Mouse (Mus musculus) spleen, adult 2 months (tissue): ENCODE data around the gene Cnih1. TPM values are rescaled to one million over a fixed set of nuclear protein-coding genes. Genes with fewer than 3 reads are reported as not detected.

Experiments
- DNase-seq, 2 experiments: peaks; one replicate each; pipeline versions ENCODE4 v3.0.0 to v3.0.0-alpha.2; 2012 to 2021; ENCODE audit warnings: low spot score in 2 of 2, low read depth in 1 of 2
- H3K27ac ChIP-seq: fragments of 200-500 bp; 2 replicates; pipeline ENCODE4 v1.5.1; 2012; ENCODE audit warnings: low read length, inconsistent platforms; ENCODE audit not compliant: insufficient read depth
- H3K27me3 ChIP-seq: fragments of 200-500 bp; 2 replicates; pipeline ENCODE4 v1.6.1; 2012; ENCODE audit warnings: mild to moderate bottlenecking, moderate library complexity, low read length, inconsistent platforms; ENCODE audit not compliant: control insufficient read depth, insufficient read depth
- H3K36me3 ChIP-seq: fragments of 200-500 bp; 2 replicates; pipeline ENCODE4 v1.6.1; 2012; ENCODE audit warnings: mild to moderate bottlenecking, low read length, inconsistent platforms; ENCODE audit not compliant: control insufficient read depth, insufficient read depth
- H3K4me1 ChIP-seq: fragments of 200-500 bp; 2 replicates; pipeline ENCODE4 v1.6.1; 2011; ENCODE audit warnings: inconsistent platforms; ENCODE audit not compliant: control insufficient read depth, insufficient read depth, insufficient read length
- H3K4me3 ChIP-seq: fragments of 200-500 bp; 2 replicates; pipeline ENCODE4 v1.5.1; 2011; ENCODE audit warnings: mild to moderate bottlenecking, inconsistent platforms; ENCODE audit not compliant: insufficient read depth, insufficient read length; ENCODE audit errors: extremely low read depth
- CTCF ChIP-seq: fragments of 200-500 bp; IDR thresholded peaks from 2 replicates; pipeline ENCODE4 v1.5.1; 2011; ENCODE audit warnings: mild to moderate bottlenecking, inconsistent platforms; ENCODE audit not compliant: insufficient read depth, insufficient read length, insufficient replicate concordance; ENCODE audit errors: extremely low read depth
- POLR2A ChIP-seq: fragments of 200-500 bp; IDR thresholded peaks from 2 replicates; pipeline ENCODE4 v1.6.1; 2011; ENCODE audit warnings: low read depth, low read length, inconsistent platforms
- WGBS: fragments of 180-500 bp; shearing (Covaris S2); methylation state at CpG from one replicate; pipeline ENCODE4 v1.1.7; 2018; 5-methylcytosine and 5-hydroxymethylcytosine counted together
- polyA plus RNA-seq: library from polyadenylated mRNA; depleted of rRNA; stranded (reverse); fragments of >200 nt; gene quantifications from 2 replicates; pipeline ENCODE4 v1.2.3, GENCODE M21; 2012; rRNA removed

The Cnih1 gene
- 28.2 and 32.3 TPM in 2 replicates for polyA plus RNA-seq

- TF ChIP-seq CTCF: peak; percentile 83
- TF ChIP-seq POLR2A: peak; percentile 7; the same call in 1 of the 2 replicates
- peak; percentile 75 to 87 for DNase-seq
- under 1% methylated on average over 86 of the region's 86 CpGs for WGBS
- Histone ChIP-seq H3K4me1 (peaks cover 5% of the 10 kb centered on the region; the same call in 1 of the 2 replicates), H3K36me3 (no peaks in the 10 kb centered on the region), H3K27me3 (no peaks in the 10 kb centered on the region), H3K27ac (peak within 1 kb of the TSS; percentile 68), H3K4me3 (peak within 1 kb of the TSS; percentile 66)
These were observed at the start of gene Cnih1 for GRCm38 (mm10) chr14:46787787-46788504. TSS of gene Cnih1 (minus strand) at chr14:46788411.

DNA sequence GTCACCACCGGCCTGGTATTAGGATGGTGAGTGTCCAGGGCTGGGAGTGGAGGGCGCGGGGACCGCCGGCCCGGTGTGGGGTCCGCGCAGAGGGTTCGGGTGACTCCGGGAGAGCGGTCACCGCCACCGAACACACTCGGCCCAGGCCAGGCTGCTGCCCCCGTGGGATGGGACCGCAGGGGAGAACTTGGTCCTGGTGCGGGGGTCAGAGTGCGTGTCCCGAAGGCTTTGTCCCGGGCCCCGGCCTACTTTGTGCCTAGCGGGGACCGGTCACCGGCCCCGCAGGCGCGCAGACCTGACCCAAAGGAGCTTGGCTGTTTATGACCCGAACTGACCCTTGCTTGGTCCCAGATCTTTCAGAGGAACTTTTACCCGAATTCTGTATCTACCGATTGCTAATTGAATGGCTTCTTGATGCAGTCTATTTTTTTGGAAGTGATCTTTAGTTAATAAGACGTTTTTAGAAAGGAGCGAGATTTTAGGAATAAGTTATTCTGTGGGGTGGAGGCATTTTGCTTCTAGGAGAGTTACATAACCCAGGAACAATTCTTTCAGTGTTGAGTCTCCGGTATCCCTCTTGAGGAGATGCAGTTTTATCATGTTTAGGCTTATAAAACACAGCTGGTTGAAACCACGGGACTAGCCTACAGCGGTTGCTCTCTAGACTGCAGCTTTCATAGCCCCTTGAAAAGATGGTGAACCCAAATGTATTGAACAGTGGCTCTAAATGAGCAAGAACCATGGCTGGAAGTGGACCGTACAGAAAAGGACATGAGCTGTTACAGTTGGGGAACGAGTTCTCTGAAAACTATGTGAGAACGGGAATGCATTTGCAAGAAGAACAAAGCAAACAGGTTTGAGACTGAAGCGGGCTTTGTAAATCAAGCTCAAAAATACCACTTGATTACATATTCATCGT lies 44.4 kb upstream of the Cnih1 start:
- Histone ChIP-seq H3K4me1 (no peaks in the 10 kb centered on the region; the same call in 1 of the 2 replicates), H3K27ac (peak overlapping the region; percentile 55; the same call in 1 of the 2 replicates), H3K27me3 (peaks cover 2% of the 10 kb centered on the region), H3K4me3 (peak overlapping the region; percentile 80), H3K36me3 (no peaks in the 10 kb centered on the region)
- 12% methylated on average over 40 of the region's 40 CpGs for WGBS
- TF ChIP-seq CTCF: no peak
- TF ChIP-seq POLR2A: no peak
- DNase-seq: no peak

DNA sequence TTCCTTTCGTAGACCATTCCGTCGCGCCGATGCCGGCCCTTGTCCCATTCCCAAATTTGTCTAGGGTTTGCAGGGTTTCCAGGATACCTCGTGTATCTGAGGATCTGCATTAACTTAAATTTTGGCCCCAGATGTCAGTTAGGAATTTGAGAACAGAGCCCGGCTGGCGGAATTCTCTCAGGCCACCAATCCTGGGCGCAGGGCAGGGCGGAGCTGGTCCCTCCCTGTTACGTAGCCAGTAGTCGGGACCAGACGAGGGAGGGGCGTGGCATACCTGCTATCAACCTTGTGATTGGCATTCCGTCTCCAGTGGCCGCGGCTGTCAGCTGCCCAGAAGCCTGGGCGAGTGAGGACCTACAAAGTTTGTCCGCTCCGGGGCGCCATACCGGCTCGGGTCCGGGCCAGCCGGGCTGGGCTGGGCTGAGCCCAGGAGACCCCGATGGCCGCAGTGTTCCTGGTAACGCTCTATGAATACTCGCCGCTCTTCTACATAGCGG lies 43.7 kb upstream of the Cnih1 start, which contains the start of gene Cgrrf1:
TSS of gene Cgrrf1 (plus strand) at position 289 of the 497 bp plus-strand sequence.
- under 1% methylated on average over 32 of the region's 32 CpGs for WGBS

GRCm38 (mm10) chr14:46831295-46831694 lies 43.1 kb upstream of the Cnih1 start:
- Histone ChIP-seq H3K4me3 (peak overlapping the region; percentile 80), H3K27ac (peak overlapping the region; percentile 11; the same call in 1 of the 2 replicates), H3K27me3 (peaks cover 2% of the 10 kb centered on the region), H3K36me3 (no peaks in the 10 kb centered on the region), H3K4me1 (no peaks in the 10 kb centered on the region; the same call in 1 of the 2 replicates)
- WGBS: 3% methylated on average over 4 of the region's 4 CpGs
- TF ChIP-seq POLR2A (no peak), CTCF (no peak)
- peak in 1 of 2 experiments; percentile 5 for DNase-seq

More for the DNA sequence above, 43.7 kb upstream of the Cnih1 start, which contains the start of gene Cgrrf1:
- Histone ChIP-seq H3K4me1 (no peaks in the 10 kb centered on the region; the same call in 1 of the 2 replicates), H3K4me3 (peak within 1 kb of the TSS; percentile 80), H3K27me3 (peaks cover 2% of the 10 kb centered on the region), H3K36me3 (no peaks in the 10 kb centered on the region), H3K27ac (peak within 1 kb of the TSS; percentile 76)
- TF ChIP-seq CTCF (no peak), POLR2A (peak; percentile 27)
- peak; percentile 80 to 94 for DNase-seq

DNA sequence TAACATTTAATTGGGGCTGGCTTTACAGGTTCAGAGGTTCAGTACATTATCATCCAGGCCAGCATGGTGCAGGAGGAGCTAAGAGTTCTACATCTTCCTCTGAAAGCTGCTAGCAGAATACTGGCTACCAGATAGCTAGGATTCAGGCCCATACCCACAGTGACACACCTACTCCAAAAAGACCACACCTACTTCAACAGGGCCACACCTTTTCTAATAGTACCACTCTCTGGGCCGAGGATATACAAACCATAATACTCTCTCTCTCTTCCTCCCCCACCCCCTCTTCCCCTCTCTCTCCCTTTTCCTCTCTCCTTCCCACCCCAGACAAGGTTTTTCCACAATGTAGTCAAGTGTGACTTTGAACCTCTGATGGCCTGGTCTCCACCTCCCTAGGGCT lies 39.2 kb upstream of the Cnih1 start:
- Histone ChIP-seq H3K4me1 (no peaks in the 10 kb centered on the region; the same call in 1 of the 2 replicates), H3K27ac (no peak overlapping the region), H3K4me3 (no peak overlapping the region), H3K27me3 (peaks cover 2% of the 10 kb centered on the region), H3K36me3 (no peaks in the 10 kb centered on the region)
- 58% methylated on average over 1 of the region's 1 CpGs for WGBS
- DNase-seq: no peak
- TF ChIP-seq POLR2A (no peak), CTCF (no peak)

- Histone ChIP-seq H3K27ac (no peak overlapping the region), H3K36me3 (no peaks in the 10 kb centered on the region), H3K27me3 (no peaks in the 10 kb centered on the region), H3K4me1 (peaks cover 3% of the 10 kb centered on the region; the same call in 1 of the 2 replicates), H3K4me3 (no peak overlapping the region)
- TF ChIP-seq POLR2A (no peak), CTCF (no peak)
- no peak for DNase-seq
- 95% methylated on average over 2 of the region's 2 CpGs for WGBS
These were observed 35.8 kb upstream of the Cnih1 start for GRCm38 (mm10) chr14:46823996-46824395.
